ENCODE assay signal across 9 mouse cellular contexts in the genomic region with DNA sequence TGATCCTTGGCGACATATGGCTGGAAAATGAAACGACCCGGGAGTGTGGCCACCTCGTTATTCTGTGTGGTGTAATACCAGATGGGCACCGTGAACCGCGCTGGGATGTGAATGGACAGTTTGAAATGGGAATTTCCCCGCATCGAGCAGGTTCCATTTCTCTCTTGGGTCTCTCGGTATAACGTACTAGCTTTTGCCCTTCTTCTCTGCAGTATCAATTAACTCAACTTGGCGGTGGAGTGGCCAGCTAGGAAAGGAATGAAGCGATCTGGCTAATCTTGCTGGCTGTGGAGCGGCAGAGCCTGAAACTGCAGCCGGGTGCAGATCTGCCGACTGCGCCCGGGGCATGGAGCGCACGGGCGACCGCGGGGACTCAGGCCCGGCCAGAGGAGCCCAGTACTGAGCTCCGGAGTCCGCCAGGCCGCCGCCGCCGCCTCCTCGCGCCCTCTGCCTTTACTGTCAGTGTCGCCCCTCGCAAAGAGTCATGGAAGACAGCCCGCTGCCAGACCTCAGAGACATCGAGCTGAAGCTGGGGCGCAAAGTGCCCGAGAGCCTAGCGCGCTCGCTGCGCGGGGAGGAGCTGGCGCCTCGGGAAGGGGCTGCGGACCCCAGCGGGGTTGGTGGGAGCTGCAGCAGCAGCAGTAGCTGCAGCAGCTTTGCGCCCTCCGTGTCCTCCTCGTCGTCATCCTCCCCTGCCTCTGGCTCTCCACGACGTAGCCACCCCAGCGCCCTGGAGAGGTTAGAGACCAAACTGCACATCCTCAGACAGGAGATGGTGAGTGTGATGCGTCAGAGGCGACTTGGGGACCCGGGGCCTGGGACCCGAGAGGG. TPM values are rescaled to one million over a fixed set of nuclear protein-coding genes. Genes with fewer than 3 reads are reported as not detected.
A peak's percentile ranks its signal among the peaks of the same experiment; 100 is the strongest.
DNase-seq lines count a peak whose midpoint lies in the region; ATAC-seq and TF ChIP-seq lines count a peak whose summit lies in the region.
"Had no signal": no experiment of that assay in that cellular context is flagged by ENCODE, and none has a peak within 500 bp of the region (broad histone marks: within the 10 kb centered on the region; RNA-seq: fewer than 3 reads in every experiment).

No protein-coding gene starts in this region.

- DNase-seq in thymus, adult 2 months, result no peak
- no peak for DNase-seq in thymus, postnatal 14 days
- peak; percentile 63 for DNase-seq in embryonic facial prominence, embryonic 11.5 days (ENCODE audit: low spot score)
- DNase-seq in heart, adult 2 months, result peak; percentile 42 to 66
- DNase-seq in kidney, adult 8-10 months, result peak; percentile 14 to 36
- DNase-seq in urinary bladder, postnatal 36 days (ENCODE audit: low spot score in 2 of 2), result peak; percentile 25 to 38

- no peak for TF ChIP-seq EP300 in heart, adult 2 months (IDR thresholded peaks at IDR 0.05; ENCODE audit: insufficient read depth, low read depth, low read length)

- 5% methylated on average over 58 of the region's 58 CpGs for WGBS in thymus, adult 2 months
- WGBS in embryonic facial prominence, embryonic 11.5 days, result 0% methylated on average over 56 of the region's 58 CpGs
- WGBS in heart, adult 2 months, result 1% methylated on average over 57 of the region's 58 CpGs
- under 1% methylated on average over 57 of the region's 58 CpGs for WGBS in limb, embryonic 15.5 days
- WGBS in neural tube, embryonic 12.5 days, result under 1% methylated on average over 57 of the region's 58 CpGs

- peak overlapping the region; percentile 94 for H3K4me2 ChIP-seq in embryonic facial prominence, embryonic 11.5 days (ENCODE audit: low read depth, low read length)
- H3K4me2 ChIP-seq in limb, embryonic 15.5 days, result peak overlapping the region; percentile 90
- H3K4me2 ChIP-seq in neural tube, embryonic 12.5 days (replicated peaks), result peak overlapping the region; percentile 77

- no peaks in the 10 kb centered on the region for H3K4me1 ChIP-seq in thymus, adult 2 months (replicated peaks; ENCODE audit: control insufficient read depth, insufficient read depth, low read length)
- no peaks in the 10 kb centered on the region for H3K4me1 ChIP-seq in embryonic facial prominence, embryonic 11.5 days (ENCODE audit: control insufficient read depth, insufficient read depth, low read length)
- H3K4me1 ChIP-seq in heart, adult 2 months (ENCODE audit: control insufficient read depth, insufficient read depth, low read length), result peaks cover 2% of the 10 kb centered on the region; the same call in 1 of the 2 replicates
- 0 out of 2 replicates have a peak, but pooled peaks cover 3% of the 10 kb centered on the region for H3K4me1 ChIP-seq in limb, embryonic 15.5 days
- H3K4me1 ChIP-seq in neural tube, embryonic 12.5 days, result 0 out of 2 replicates have a peak, but pooled peaks cover 3% of the 10 kb centered on the region

- TF ChIP-seq CTCF in thymus, adult 2 months (IDR thresholded peaks at IDR 0.05; ENCODE audit: borderline replicate concordance, control insufficient read depth, extremely low read depth, insufficient read depth, low read length, poor library complexity), result no peak
- TF ChIP-seq CTCF in heart, adult 2 months (IDR thresholded peaks at IDR 0.05), result no peak

- ATAC-seq in embryonic facial prominence, embryonic 11.5 days (replicated peaks; ENCODE audit: insufficient number of reproducible peaks, low FRiP score, low TSS enrichment, low read depth), result peak; percentile 82
- peak; percentile 75 for ATAC-seq in limb, embryonic 15.5 days (ENCODE audit: insufficient number of reproducible peaks, low FRiP score, low TSS enrichment, low read depth)
- peak; percentile 89 for ATAC-seq in neural tube, embryonic 12.5 days (ENCODE audit: low FRiP score, low read depth)

- intact Hi-C loops in heart, adult 2 months (cut with DNase I), result loop anchor here (5.0 to 10.0 kb wide), 3 partner anchors 39 to 1944 kb away; partner anchors contain the start of gene Zdhhc21

- H3K9ac ChIP-seq in embryonic facial prominence, embryonic 11.5 days (replicated peaks; ENCODE audit: low read length), result peak overlapping the region; percentile 70
- H3K9ac ChIP-seq in heart, adult 2 months (ENCODE audit: low read depth, low read length), result peak overlapping the region; percentile 58
- H3K9ac ChIP-seq in limb, embryonic 15.5 days, result peak overlapping the region; percentile 76
- H3K9ac ChIP-seq in neural tube, embryonic 12.5 days, result peak overlapping the region; percentile 72

- H3K27me3 ChIP-seq in thymus, adult 2 months (ENCODE audit: control insufficient read depth, insufficient read depth, low read length), result no peaks in the 10 kb centered on the region
- H3K27me3 ChIP-seq in embryonic facial prominence, embryonic 11.5 days (ENCODE audit: control insufficient read depth, insufficient read depth, low read length), result no peaks in the 10 kb centered on the region
- no peaks in the 10 kb centered on the region for H3K27me3 ChIP-seq in heart, adult 2 months (ENCODE audit: control insufficient read depth, insufficient read depth, low read length)
- H3K27me3 ChIP-seq in limb, embryonic 15.5 days, result no peaks in the 10 kb centered on the region
- no peaks in the 10 kb centered on the region for H3K27me3 ChIP-seq in neural tube, embryonic 12.5 days (replicated peaks)

- no peaks in the 10 kb centered on the region for H3K9me3 ChIP-seq in embryonic facial prominence, embryonic 11.5 days (replicated peaks; ENCODE audit: control insufficient read depth, low read length)
- H3K9me3 ChIP-seq in limb, embryonic 15.5 days, result no peaks in the 10 kb centered on the region
- H3K9me3 ChIP-seq in neural tube, embryonic 12.5 days, result no peaks in the 10 kb centered on the region

- H3K79me2 ChIP-seq in heart, adult 2 months (replicated peaks; ENCODE audit: control insufficient read depth, insufficient read depth, low read length), result no peaks in the 10 kb centered on the region

- H3K4me3 ChIP-seq in thymus, adult 2 months (ENCODE audit: control insufficient read depth, insufficient read depth, low read length), result peak overlapping the region; percentile 27
- peak overlapping the region; percentile 65 for H3K4me3 ChIP-seq in embryonic facial prominence, embryonic 11.5 days (ENCODE audit: low read depth, low read length)
- peak overlapping the region; percentile 56 for H3K4me3 ChIP-seq in heart, adult 2 months
- H3K4me3 ChIP-seq in limb, embryonic 15.5 days, result peak overlapping the region; percentile 76
- H3K4me3 ChIP-seq in neural tube, embryonic 12.5 days, result peak overlapping the region; percentile 66

- no peak for TF ChIP-seq POLR2A in thymus, adult 2 months (IDR thresholded peaks at IDR 0.05; ENCODE audit: control insufficient read depth, extremely low read depth, insufficient read depth, low read length, poor library complexity)
- TF ChIP-seq POLR2A in heart, adult 2 months (IDR thresholded peaks at IDR 0.05; ENCODE audit: insufficient read depth, low read depth, low read length), result no peak

- no peak overlapping the region for H3K27ac ChIP-seq in thymus, adult 2 months (ENCODE audit: control insufficient read depth, insufficient read depth, low read length)
- H3K27ac ChIP-seq in embryonic facial prominence, embryonic 11.5 days (replicated peaks; ENCODE audit: low read depth, low read length), result peak overlapping the region; percentile 41; the same call in 1 of the 2 replicates
- H3K27ac ChIP-seq in heart, adult 2 months, result peak overlapping the region; percentile 71
- peak overlapping the region; percentile 83 for H3K27ac ChIP-seq in limb, embryonic 15.5 days
- H3K27ac ChIP-seq in neural tube, embryonic 12.5 days, result peak overlapping the region; percentile 82

- H3K36me3 ChIP-seq in thymus, adult 2 months (ENCODE audit: control insufficient read depth, insufficient read depth, low read length), result no peaks in the 10 kb centered on the region
- no peaks in the 10 kb centered on the region for H3K36me3 ChIP-seq in embryonic facial prominence, embryonic 11.5 days (replicated peaks; ENCODE audit: control insufficient read depth, insufficient read depth, low read depth, low read length)
- H3K36me3 ChIP-seq in heart, adult 2 months (ENCODE audit: control insufficient read depth, insufficient read depth, low read length), result no peaks in the 10 kb centered on the region
- H3K36me3 ChIP-seq in limb, embryonic 15.5 days, result no peaks in the 10 kb centered on the region
- H3K36me3 ChIP-seq in neural tube, embryonic 12.5 days, result no peaks in the 10 kb centered on the region
- H3K36me3 ChIP-seq: G1E had no signal

RNA-seq across cellular contexts. Expression of gene Lurap1l, which starts 0.6 kb away (rescaled TPM):
- 4.2 and 4.4 TPM in 2 replicates for polyA plus RNA-seq in thymus, adult 2 months (2012; rRNA removed)
- polyA plus RNA-seq in embryonic facial prominence, embryonic 11.5 days (2014; fragmentation: Nextera tagmentation; extraction: Ambion mirVana), result 3.4 and 3.8 TPM in 2 replicates
- 1 to 10 TPM; 1.2 to 1.3 TPM for total RNA-seq in heart, adult 2 months (2021)
- polyA plus RNA-seq in heart, adult 2 months (2012; rRNA removed), result 2.0 and 2.3 TPM in 2 replicates
- polyA plus RNA-seq in limb, embryonic 15.5 days (2015; fragmentation: Nextera tagmentation; extraction: Ambion mirVana), result 31.2 and 32.9 TPM in 2 replicates
- polyA plus RNA-seq in neural tube, embryonic 12.5 days (2016; fragmentation: Nextera tagmentation; extraction: Ambion mirVana), result 5.7 and 5.9 TPM in 2 replicates
- polyA plus RNA-seq: G1E had no signal

Comparison
In these comparisons a context has a peak if more than half of its experiments do, and no peak if none do; other contexts are left out.
1. DNase-seq: peak in embryonic facial prominence, embryonic 11.5 days (single experiment), heart, adult 2 months (2 of 2), kidney, adult 8-10 months (2 of 2) and urinary bladder, postnatal 36 days (2 of 2); none in thymus, adult 2 months (single experiment) and thymus, postnatal 14 days (single experiment).
2. Peak in every context shown above with its lines, with median percentiles within 50 percentile points of each other: H3K4me3 ChIP-seq, ATAC-seq, H3K4me2 ChIP-seq and H3K9ac ChIP-seq.